Comparison of ENCODE assay signal across 9 mouse cellular contexts in the genomic region with DNA sequence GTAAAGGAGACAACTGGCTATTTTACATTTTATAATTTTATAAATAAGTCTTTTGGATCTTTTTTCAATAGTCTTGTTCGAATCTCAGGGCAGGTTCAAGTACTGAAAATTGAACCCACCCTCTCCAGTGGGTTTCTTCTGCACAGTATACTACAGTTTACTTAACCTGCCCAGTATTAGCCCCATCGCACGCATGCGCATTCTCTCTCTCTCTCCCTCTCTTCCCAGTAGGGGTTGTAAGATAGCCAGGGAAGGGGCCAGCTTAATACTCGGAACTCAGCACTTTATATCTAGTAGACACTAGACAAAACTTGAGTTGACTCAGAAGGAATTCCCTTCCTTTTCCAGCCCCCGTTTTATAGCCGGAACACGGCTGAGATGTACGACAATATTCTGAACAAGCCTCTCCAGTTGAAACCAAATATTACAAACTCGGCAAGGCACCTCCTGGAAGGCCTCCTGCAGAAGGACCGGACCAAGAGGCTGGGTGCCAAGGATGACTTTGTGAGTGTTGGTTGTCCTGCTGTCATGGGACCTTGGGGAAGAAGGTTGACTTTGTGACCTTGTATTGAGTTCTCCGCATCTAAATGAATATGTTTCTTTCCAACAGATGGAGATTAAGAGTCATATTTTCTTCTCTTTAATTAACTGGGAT.
DNase-seq lines count a peak whose midpoint lies in the region; ATAC-seq and TF ChIP-seq lines count a peak whose summit lies in the region.
"Had no signal": no experiment of that assay in that cellular context is flagged by ENCODE, and none has a peak within 500 bp of the region (broad histone marks: within the 10 kb centered on the region; RNA-seq: fewer than 3 reads in every experiment).

No protein-coding gene starts in this region.

- H3K27ac ChIP-seq in kidney, adult 2 months (ENCODE audit: insufficient read depth, low read depth, low read length), result peak overlapping the region; percentile 11; the same call in 1 of the 2 replicates
- no peak overlapping the region for H3K27ac ChIP-seq in kidney, embryonic 16.5 days (ENCODE audit: low read length)

- no peak for TF ChIP-seq CTCF in kidney, adult 2 months (conservative IDR thresholded peaks at IDR 0.05; ENCODE audit: insufficient read depth, insufficient read length, low read depth, low read length)
- TF ChIP-seq CTCF in G1E (IDR thresholded peaks at IDR 0.05; ENCODE audit: low read depth, low read length), result no peak

- DNase-seq in adrenal gland, postnatal 14 days, result peak; percentile 53
- no peak for DNase-seq in adrenal gland, adult 8-10 months
- peak; percentile 41 for DNase-seq in kidney, adult 2 months
- no peak for DNase-seq in kidney, adult 9 months
- no peak for DNase-seq in G1E (ENCODE audit: low spot score)
- no peak for DNase-seq in ovary, postnatal 14 days (ENCODE audit: low spot score)
- no peak for DNase-seq in natural killer cell, adult 2 months (ENCODE audit: low spot score in 2 of 2)

- no peak for TF ChIP-seq POLR2A in kidney, adult 2 months (IDR thresholded peaks at IDR 0.05; ENCODE audit: low read depth, low read length)

- H3K9ac ChIP-seq in kidney, embryonic 16.5 days (replicated peaks; ENCODE audit: low read length), result peak overlapping the region; percentile 48

- peaks cover 3% of the 10 kb centered on the region; the same call in 1 of the 2 replicates for H3K4me1 ChIP-seq in kidney, adult 2 months (ENCODE audit: control insufficient read depth, insufficient read depth, low read length)
- H3K4me1 ChIP-seq in G1E (ENCODE audit: insufficient read depth, low read depth, low read length), result peaks cover 51% of the 10 kb centered on the region
- peaks cover 5% of the 10 kb centered on the region for H3K4me1 ChIP-seq in kidney, embryonic 16.5 days (ENCODE audit: insufficient read depth, low read length)

- ATAC-seq in G1E (ENCODE audit: extremely low read depth, insufficient number of reproducible peaks, low FRiP score, poor library complexity, severe bottlenecking), result no peak
- no peak for ATAC-seq in kidney, embryonic 16.5 days (ENCODE audit: low FRiP score, low TSS enrichment)
- ATAC-seq: activated CD4-positive, CD25-positive, alpha-beta regulatory T cell, adult 4 months had no signal

- H3K27me3 ChIP-seq in kidney, adult 2 months (replicated peaks; ENCODE audit: control insufficient read depth, insufficient read depth, low read length), result no peaks in the 10 kb centered on the region
- no peaks in the 10 kb centered on the region; the same call in 1 of the 2 replicates for H3K27me3 ChIP-seq in G1E (ENCODE audit: insufficient read depth, low read length)
- H3K27me3 ChIP-seq in kidney, embryonic 16.5 days (ENCODE audit: insufficient read depth, low read length), result no peaks in the 10 kb centered on the region

- H3K9me3 ChIP-seq in G1E (replicated peaks), result no peaks in the 10 kb centered on the region
- no peaks in the 10 kb centered on the region for H3K9me3 ChIP-seq in kidney, embryonic 16.5 days (ENCODE audit: low read length)

- 53% methylated on average over 12 of the region's 12 CpGs for WGBS in kidney, adult 2 months
- 75% methylated on average over 12 of the region's 12 CpGs for WGBS in kidney, embryonic 16.5 days

- H3K4me3 ChIP-seq in kidney, adult 2 months (ENCODE audit: insufficient read depth, low read depth, low read length), result peak overlapping the region; percentile 70
- peak overlapping the region; percentile 57 for H3K4me3 ChIP-seq in G1E (ENCODE audit: low read depth, low read length)
- peak overlapping the region; percentile 76 for H3K4me3 ChIP-seq in kidney, embryonic 16.5 days (ENCODE audit: low read length)

- peak overlapping the region; percentile 85 for H3K4me2 ChIP-seq in kidney, embryonic 16.5 days (replicated peaks; ENCODE audit: low read depth, low read length)

- H3K36me3 ChIP-seq in kidney, adult 2 months (ENCODE audit: control insufficient read depth, insufficient read depth, low read length), result peaks cover 21% of the 10 kb centered on the region
- peaks cover 49% of the 10 kb centered on the region for H3K36me3 ChIP-seq in G1E (replicated peaks)
- peaks cover 15% of the 10 kb centered on the region for H3K36me3 ChIP-seq in kidney, embryonic 16.5 days (ENCODE audit: insufficient read depth, low read length)

Comparison
In these comparisons a context has a peak if more than half of its experiments do, and no peak if none do; other contexts are left out.
1. DNase-seq: peak in adrenal gland, postnatal 14 days (single experiment) and kidney, adult 2 months (single experiment); none in adrenal gland, adult 8-10 months (single experiment), kidney, adult 9 months (single experiment), G1E (single experiment), ovary, postnatal 14 days (single experiment) and natural killer cell, adult 2 months (0 of 2).
2. Peak in every context shown above with its lines, with median percentiles within 50 percentile points of each other: H3K4me3 ChIP-seq.